ENCODE assay signal across 7 mouse cellular contexts in genomic region chr5:137628498-137629305, GRCm38 (mm10). TPM values are rescaled to one million over a fixed set of nuclear protein-coding genes. Genes with fewer than 3 reads are reported as not detected.
A peak's percentile ranks its signal among the peaks of the same experiment; 100 is the strongest.
DNase-seq lines count a peak whose midpoint lies in the region; ATAC-seq lines count a peak whose summit lies in the region.

Fbxo24 (minus strand) TSS chr5:137629002.
Lrch4 (plus strand) TSS chr5:137629121.
Gm20605 (plus strand) TSS chr5:137629175.

- WGBS in intestine, embryonic 15.5 days = 0% methylated on average over 43 of the region's 46 CpGs
- WGBS in midbrain, embryonic 10.5 days = under 1% methylated on average over 46 of the region's 46 CpGs

- DNase-seq in adrenal gland, adult 2 months = peak; percentile 100
- peak; percentile 99 for DNase-seq in embryo, embryonic 11.5 days (ENCODE audit: low read depth, low spot score)
- DNase-seq in gastrocnemius, postnatal 36 days = peak; percentile 96 to 98
- DNase-seq in left cerebral cortex, postnatal 25 days (ENCODE audit: low spot score in 2 of 2) = peak; percentile 98 to 100
- DNase-seq in midbrain, embryonic 10.5 days (ENCODE audit: low spot score) = peak; percentile 99
- peak; percentile 95 for DNase-seq in right cerebral cortex, postnatal 4 days

- peak within 1 kb of the TSS; percentile 85 for H3K4me2 ChIP-seq in intestine, embryonic 15.5 days (replicated peaks)

- intact Hi-C loops in gastrocnemius, postnatal 36 days (cut with DNase I) = no loop called here
- intact Hi-C loops in left cerebral cortex, postnatal 25 days (cut with DNase I) = loop anchor here (1.0 to 2.0 kb wide), 2 partner anchors 28 to 95 kb away; partner anchors contain the start of genes Epo, Gnb2 and Mospd3

- H3K4me1 ChIP-seq in intestine, embryonic 15.5 days (replicated peaks) = peaks cover 33% of the 10 kb centered on the region
- H3K4me1 ChIP-seq in midbrain, embryonic 10.5 days = peaks cover 66% of the 10 kb centered on the region

- ATAC-seq in intestine, embryonic 15.5 days = peak; percentile 96

- H3K4me3 ChIP-seq in intestine, embryonic 15.5 days (replicated peaks) = peak within 1 kb of the TSS; percentile 91
- peak within 1 kb of the TSS; percentile 94 for H3K4me3 ChIP-seq in midbrain, embryonic 10.5 days

- no peaks in the 10 kb centered on the region for H3K9me3 ChIP-seq in intestine, embryonic 15.5 days
- no peaks in the 10 kb centered on the region for H3K9me3 ChIP-seq in midbrain, embryonic 10.5 days (replicated peaks)

- peaks cover 2% of the 10 kb centered on the region for H3K36me3 ChIP-seq in intestine, embryonic 15.5 days
- H3K36me3 ChIP-seq in midbrain, embryonic 10.5 days = peaks cover 21% of the 10 kb centered on the region

- no peaks in the 10 kb centered on the region for H3K27me3 ChIP-seq in intestine, embryonic 15.5 days (replicated peaks)
- H3K27me3 ChIP-seq in midbrain, embryonic 10.5 days (ENCODE audit: low read depth, poor library complexity, severe bottlenecking) = no peaks in the 10 kb centered on the region

- H3K27ac ChIP-seq in intestine, embryonic 15.5 days = peak within 1 kb of the TSS; percentile 99
- peak within 1 kb of the TSS; percentile 96 for H3K27ac ChIP-seq in midbrain, embryonic 10.5 days (replicated peaks)

- H3K9ac ChIP-seq in intestine, embryonic 15.5 days = peak within 1 kb of the TSS; percentile 84

RNA-seq across cellular contexts. Expression of gene Fbxo24, which starts in this region (rescaled TPM):
- 1 to 10 TPM in 1 of 2 experiments, under 1 TPM in 1; 0.89 to 2.6 TPM for total RNA-seq in adrenal gland, adult 2 months (2021)
- polyA plus RNA-seq in adrenal gland, adult 2 months (2012; rRNA removed) = 2.5 and 3.3 TPM in 2 replicates
- not detected for total RNA-seq in gastrocnemius, postnatal 36 days (2021)
- 0.15 TPM in 1 of 2 replicates, not detected in the other for polyA plus RNA-seq in intestine, embryonic 15.5 days (2015; fragmentation: Nextera tagmentation; extraction: Ambion mirVana)
- total RNA-seq in left cerebral cortex, postnatal 25 days (2021) = under 1 TPM; 0.18 to 0.21 TPM
- polyA plus RNA-seq in midbrain, embryonic 10.5 days (2016; fragmentation: Nextera tagmentation; extraction: Ambion mirVana) = 0.25 and 0.28 TPM in 2 replicates

RNA-seq across cellular contexts. Expression of gene Lrch4, which starts in this region (rescaled TPM):
- 10 to 100 TPM; 27.9 to 31.7 TPM for total RNA-seq in adrenal gland, adult 2 months (2021)
- 36.7 and 52.7 TPM in 2 replicates for polyA plus RNA-seq in adrenal gland, adult 2 months (2012; rRNA removed)
- total RNA-seq in gastrocnemius, postnatal 36 days (2021) = 10 to 100 TPM; 13.6 to 13.8 TPM
- polyA plus RNA-seq in intestine, embryonic 15.5 days (2015; fragmentation: Nextera tagmentation; extraction: Ambion mirVana) = 34.7 and 36.3 TPM in 2 replicates
- 10 to 100 TPM; 12.2 to 13.5 TPM for total RNA-seq in left cerebral cortex, postnatal 25 days (2021)
- polyA plus RNA-seq in midbrain, embryonic 10.5 days (2016; fragmentation: Nextera tagmentation; extraction: Ambion mirVana) = 27.2 and 32.7 TPM in 2 replicates

RNA-seq across cellular contexts. Expression of gene Gm20605, which starts in this region (rescaled TPM):
- 1 to 10 TPM; 6.4 to 7.4 TPM for total RNA-seq in adrenal gland, adult 2 months (2021)
- 30.4 and 31.4 TPM in 2 replicates for polyA plus RNA-seq in adrenal gland, adult 2 months (2012; rRNA removed)
- 1 to 10 TPM; 2.0 to 2.9 TPM for total RNA-seq in gastrocnemius, postnatal 36 days (2021)
- polyA plus RNA-seq in intestine, embryonic 15.5 days (2015; fragmentation: Nextera tagmentation; extraction: Ambion mirVana) = 7.4 and 8.0 TPM in 2 replicates
- total RNA-seq in left cerebral cortex, postnatal 25 days (2021) = 10 to 100 TPM in 1 of 2 experiments, 1 to 10 TPM in 1; 9.2 to 11.8 TPM
- 14.0 and 15.4 TPM in 2 replicates for polyA plus RNA-seq in midbrain, embryonic 10.5 days (2016; fragmentation: Nextera tagmentation; extraction: Ambion mirVana)

Comparison
In these comparisons a context has a peak if more than half of its experiments do, and no peak if none do; other contexts are left out.
1. Peak in every context shown above with its lines: DNase-seq, ATAC-seq, H3K4me3 ChIP-seq and H3K27ac ChIP-seq.